Mouse (Mus musculus) retina, embryonic 14.5 days (tissue): ENCODE results near the gene Fmo3.
A peak's percentile ranks its signal among the peaks of the same experiment; 100 is the strongest.

Experiments
- DNase-seq: peaks from one replicate; pipeline ENCODE4 v3.0.0-alpha.2; 2015; ENCODE audit warnings: low spot score

Fmo3 gene

DNA sequence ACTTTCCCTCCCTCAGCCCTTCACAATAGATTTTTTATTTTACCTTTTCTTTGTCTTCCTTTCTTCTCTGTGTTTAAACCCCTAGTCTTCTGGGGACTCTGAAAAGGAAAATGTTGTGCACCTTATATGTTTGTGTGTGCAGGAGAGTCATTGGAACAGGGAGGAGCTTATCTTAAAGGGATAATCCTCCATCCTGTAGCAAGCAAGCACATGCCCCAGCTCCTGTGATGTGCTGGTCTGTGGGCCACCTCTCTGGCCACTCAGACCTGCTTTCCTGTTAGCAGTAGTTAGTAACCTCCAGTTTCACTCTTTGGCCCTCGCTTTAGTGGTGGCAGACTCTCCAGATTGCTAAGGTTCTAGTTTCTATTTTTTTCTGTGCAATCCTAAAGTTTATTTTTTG lies at the start of gene Fmo3:
Gene Fmo3, minus strand, starts transcription at position 101 of the 400 bp plus-strand sequence.
- DNase-seq: no peak

DNA sequence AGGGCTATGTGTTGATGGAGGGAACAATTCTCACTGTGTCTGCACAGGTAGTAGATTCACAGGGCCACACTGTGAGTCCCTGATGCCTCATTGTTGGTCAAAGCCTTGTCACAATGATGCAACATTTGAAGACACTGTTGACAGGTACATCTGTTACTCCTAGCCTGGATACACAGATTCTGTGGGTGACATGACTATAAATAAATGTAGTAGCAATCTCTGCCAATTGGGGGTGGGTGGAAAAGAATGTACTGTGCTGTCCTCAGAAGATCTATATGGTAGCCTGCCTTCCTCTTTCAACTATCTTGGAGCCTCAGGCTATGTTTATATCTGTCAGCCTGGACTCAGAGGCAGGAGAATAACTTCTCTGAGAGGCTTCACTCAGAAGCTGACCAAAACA lies 38.7 kb upstream of the Fmo3 start:
- no peak for DNase-seq

DNA sequence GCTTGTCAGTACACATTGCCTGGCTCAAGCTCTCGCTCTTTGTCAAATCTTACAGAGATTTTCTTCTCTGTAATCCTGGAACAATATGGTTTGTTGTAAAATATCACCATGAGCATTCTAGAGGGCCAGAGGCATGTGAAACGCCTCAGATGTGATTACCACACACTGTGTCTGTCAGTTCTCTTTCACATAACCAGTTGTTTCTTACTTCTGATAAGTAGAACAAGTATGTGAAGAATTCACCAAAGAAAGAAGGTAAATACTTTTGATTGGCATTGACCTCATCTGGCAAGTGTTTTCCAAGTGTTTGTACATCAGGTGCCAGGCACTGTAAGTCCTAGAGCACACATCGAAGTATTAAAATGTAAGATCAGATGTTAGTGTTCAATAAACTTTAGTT lies 24.9 kb upstream of the Fmo3 start:
- DNase-seq: no peak

DNA sequence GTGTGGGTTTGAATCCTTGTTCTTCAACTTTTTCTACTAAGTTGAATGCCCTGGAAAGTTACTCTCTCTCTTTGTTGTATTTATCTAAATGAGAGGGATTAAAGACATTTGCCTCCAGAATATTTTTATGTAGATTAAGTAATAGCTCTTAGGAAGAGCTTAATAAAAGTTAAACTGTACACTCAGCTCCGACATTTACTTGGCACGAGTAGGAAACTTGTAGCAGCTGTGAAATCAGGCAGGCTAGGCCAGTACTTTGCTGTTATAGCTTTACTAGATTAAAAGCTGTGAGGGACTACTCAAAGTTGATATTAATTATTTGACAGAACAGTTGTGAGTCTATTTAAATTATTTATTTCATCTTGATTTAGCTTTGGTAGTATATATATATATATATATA lies 19.2 kb upstream of the Fmo3 start:
- DNase-seq: no peak

DNA sequence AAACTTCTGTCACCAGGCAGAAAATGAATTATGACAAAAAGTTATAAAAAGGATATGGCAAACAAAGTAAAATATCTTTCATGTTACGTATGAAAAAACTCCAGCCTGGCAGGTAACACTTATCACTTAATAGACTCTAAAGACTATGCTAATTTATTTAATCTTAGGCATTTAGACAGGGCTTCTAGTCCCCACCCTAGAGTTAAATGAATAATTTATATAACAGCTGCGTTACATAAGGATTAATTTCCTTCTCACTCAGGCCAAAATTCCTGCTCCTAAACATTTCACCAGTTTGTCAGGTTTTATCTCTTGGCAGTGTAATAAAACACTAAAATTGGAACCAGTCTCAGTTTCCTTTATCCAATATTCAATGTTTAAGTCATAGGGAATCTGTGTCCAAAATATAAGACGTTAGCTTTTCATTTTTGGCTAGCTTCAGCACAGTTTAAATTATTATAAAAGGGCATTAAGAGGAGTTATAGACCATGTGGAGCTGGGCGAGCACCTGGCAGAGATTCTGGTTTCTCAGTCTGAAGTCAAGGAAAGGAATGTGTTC lies 17.0 kb upstream of the Fmo3 start:
- no peak for DNase-seq

DNA sequence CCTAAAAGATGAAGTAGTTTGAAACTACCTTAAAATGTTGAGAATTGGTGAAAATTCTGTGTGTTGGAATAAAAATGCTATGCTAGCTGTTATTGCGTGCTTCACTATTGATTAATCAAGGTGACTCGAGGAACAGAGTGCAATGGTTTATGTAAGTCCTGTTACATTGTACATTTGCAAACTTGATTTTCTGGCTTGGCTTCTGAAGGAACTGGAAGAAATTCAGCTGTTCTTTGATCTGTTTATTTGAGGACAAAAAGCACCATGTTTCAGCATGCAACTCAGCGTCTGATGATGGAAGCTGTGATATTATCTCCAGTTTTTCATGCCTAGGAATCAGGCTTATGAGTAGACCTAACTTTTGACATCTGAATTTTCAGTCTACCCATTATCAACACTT lies 3.2 kb upstream of the Fmo3 start:
- DNase-seq: no peak

DNA sequence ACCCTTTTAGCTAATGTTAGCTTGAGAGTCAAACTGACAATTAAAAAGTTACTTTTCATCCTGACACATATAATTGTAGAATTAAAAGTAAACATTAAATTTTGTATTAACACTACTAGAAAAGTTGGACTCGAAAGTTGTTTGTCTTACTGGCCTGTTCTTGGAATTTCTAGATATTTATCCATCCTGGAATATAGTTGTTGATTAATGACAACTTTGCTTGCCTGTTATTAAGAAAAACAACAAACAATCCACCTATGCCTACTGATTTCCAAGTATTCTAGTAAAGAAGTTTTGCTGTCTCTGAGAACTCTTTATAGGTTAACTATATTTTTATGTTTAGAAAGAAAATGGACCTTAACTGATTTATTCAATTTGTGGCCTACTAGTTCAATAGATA lies 2.4 kb upstream of the Fmo3 start:
- no peak for DNase-seq

DNA sequence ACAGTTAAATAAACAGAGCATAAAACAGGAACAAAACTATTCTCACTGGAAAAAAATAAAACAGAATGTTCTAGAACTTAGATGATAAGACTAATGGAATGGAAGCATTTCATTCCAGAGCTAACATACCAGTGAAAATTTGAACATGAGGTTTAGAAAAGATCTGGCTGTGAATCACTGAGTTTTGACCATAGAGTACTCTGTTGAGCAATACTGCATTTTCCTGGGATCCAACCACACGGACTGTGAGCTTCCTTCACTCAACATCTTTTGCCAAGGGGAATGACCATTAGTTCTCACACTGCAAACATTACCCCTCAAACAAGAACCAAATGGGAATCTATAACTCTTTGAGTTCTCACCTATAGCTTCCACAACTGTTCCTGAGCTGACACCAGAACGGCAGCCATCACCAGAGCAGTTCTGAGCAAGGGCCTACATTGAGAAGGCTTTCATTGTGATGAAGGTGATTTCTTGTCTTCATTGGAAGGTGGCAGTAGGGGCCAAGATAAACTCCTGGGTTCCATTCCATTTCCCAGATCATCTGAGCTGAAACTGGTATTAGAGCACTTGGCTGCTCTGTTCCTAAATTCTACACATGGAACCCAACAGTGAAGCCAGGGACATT lies 1.9 kb upstream of the Fmo3 start:
- no peak for DNase-seq

DNA sequence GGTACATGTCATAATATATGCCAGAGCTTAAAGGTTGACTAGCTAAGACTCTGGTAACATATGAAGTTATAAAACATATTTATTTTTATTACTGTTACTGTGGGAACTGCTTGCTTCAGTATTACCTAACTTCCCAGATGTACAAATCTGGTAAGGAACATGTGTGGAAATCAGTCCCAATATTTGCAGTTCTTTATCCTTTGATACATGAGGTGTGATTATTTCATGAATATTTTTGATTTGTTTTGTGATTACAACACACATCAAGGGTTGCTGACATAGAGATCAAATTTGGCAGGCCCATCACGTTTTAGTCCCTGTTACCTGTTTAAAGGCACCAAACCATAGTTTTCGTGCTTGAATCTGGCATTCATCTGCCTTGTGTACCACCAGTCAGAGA lies 20.8 kb downstream of the Fmo3 start:
- no peak for DNase-seq

DNA sequence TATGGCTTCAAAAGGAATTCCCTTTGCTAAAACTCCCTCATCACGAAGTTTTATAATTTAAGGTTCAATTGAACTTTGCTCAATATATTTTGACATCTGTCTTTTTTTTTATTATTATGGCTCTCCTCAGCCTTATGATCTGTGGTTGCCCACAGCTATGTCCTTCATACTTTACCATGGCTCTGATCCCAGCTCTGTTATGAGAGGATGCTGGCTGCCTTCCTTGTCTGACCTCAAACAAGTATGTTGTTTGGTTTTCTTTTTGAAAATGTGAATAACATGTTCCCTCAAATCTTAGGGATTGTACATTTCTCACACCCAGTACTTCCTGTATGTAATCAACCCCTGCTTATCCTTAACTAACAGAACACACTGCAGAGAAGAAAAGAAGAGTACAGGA lies 26.9 kb downstream of the Fmo3 start:
- DNase-seq: no peak

DNA sequence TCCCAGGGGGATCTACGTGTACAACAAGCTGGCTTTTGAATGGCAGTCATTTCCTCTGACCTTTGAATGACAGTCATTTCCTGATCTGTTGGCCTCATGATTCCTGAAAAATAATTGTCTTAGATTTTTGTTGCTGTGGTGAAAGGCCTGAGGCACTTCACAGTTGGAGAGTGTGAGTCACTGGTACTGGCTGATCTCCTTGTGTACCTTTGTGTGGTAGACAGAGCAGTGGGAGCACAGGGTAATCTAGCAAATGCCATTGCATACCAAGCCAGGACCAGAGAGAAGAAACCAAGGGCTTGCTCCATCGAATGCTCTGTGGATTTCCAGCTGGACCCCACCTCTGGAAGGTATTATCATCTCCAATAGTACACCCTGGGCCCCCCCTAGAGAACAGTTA lies 31.2 kb downstream of the Fmo3 start:
- no peak for DNase-seq

DNA sequence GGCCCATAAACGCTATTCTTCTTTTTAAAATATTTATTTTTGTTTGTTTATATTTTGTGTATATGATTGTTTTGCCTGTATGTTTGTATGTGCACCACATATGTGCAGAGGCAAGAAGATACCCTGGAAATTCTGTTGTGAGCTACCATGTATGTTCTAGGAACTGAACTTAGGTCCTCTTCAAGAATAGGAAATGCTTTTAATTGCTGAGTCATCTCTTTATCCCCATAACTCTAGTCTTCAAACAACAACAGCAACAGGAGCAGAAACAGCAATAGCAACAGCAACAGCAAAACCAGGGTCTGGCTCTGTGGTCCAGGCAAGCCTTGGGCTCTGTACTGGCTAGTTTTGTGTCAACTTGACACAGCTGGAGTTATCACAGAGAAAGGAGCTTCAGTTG lies 34.6 kb downstream of the Fmo3 start:
- no peak for DNase-seq

DNA sequence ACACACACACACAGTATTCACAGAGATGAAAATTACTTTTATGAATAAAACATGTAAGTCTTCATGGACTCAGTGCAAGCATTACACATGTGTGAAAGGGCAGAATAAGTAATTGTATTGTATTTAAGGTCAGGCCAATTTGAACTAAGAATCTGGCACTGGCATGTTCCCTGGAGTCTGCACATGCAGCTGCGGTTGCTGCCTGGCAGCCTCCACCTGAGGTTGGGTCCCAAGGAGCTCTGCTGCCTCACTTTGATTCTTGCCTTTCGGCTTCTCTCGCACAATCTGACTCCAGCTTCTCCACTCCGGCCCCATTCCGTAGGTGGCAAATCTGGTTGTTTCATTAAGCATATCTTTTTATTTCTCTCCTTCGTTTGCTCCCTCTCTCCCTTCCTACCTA lies 36.4 kb downstream of the Fmo3 start:
- DNase-seq: no peak

DNA sequence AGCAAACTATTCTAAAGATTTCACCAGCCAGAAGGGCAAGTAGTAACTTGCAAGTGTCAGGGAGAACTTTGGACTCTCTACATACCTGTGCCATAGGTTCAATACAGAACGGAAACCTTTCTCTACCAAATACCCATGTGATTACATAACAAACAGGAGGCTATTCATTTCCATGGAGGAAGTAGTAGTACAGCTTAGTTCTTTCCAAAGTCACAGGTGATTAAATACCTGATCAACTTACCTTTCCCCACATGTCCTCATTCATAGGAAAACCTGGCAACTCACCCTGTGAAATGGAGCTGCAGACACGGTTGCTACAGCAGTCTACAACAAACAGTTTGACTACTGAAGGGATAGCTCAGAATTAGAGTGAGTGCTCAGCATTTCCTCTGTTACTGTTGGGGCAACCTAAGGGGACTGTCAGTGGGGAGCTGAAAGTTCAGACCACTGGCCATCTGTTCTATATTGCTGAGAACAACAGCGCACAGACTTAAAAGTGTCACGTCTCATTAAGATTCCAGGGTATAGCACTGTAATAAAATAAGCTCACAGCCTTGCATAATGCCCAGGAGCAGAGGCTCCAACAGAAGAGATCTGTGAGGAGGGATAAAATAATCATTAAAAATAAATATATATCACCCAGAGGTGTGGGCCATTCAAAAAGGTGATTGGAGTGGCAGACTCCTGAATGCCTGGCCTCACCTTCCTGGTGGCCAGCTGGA lies 37.3 kb downstream of the Fmo3 start:
- DNase-seq: peak; percentile 9

DNA sequence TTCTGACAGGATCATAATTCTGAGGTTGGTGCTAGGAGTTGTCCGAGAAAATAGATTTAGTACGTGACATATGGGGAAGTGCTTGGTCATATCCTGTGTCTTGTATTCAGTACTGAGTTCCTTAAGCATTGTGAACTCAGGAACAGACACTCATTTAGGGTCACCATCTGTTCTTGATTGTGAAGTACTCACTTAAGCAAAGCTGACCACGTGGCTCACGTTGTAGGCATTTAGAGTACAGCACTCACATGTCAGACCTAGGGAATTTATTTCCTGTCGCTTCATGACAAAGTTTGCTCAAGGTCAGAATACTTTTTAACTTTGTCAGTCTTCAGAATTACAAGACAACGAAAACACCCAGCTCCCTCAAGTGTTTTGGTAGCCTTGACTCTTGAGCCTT lies 40.6 kb downstream of the Fmo3 start:
- DNase-seq: no peak

DNA sequence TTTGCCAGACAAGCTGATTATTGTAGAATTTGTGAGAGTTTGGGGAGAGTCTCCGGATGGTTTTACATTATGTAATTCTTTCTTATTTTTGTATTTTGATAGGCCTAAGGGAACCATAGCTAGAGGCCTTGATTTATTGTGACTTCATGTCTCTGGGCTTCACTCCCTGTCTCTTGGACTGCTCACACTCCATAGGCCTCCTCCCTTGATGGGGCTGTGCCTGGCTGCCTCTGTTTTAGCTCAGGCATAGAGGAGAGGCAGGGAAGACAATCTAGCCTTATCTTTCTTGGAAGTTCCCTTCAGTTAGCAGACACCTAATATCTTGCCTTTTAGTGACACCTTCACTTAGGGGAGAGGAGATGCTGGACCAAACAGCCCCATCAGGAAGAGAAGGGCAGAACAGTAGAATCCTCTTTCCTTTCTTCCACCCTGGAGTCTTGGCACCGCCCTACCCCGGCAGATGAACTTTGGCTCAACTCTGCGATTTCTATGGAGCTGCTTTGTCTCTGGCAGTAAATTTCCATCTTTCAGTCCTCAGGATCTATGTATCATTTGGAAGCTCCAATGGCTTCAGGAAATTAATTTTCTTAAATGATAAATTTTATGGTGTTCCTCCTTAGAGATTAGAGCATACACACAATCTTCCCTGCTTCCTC lies 45.5 kb downstream of the Fmo3 start:
- no peak for DNase-seq

DNA sequence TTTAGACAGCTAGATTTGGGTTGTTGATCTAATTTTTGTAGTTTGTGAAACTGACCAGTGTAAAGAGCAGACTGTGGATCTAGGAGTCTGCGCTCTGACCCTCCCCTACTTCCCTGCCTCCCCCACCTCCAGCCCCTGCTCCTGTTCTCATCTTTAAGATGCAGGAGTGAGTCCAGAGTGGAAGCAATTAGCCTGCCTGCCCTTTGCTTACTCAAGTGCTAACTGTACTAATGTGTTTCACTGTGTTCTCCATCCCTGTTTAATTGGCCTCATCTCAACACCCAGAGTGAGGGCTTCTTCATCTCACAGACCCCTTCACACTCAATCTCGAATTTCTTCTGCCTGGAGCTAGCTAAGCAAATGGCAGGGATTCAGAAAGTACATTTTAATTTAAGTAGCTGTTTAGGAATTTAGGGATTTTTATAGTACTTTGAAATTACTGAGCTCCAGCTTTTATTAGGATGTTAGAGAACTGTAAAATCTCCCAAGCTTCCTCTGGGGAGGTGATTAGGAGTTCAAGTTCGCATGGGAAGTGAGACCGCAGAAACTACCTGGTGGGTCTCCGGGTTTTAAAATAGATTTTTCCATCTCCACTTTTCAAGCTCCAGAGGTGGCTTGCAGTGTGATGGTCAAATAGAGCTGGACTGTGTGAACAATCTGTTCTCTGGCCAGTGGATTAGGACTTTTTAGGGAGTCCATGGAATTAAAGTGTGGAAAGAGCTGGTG lies 46.2 kb downstream of the Fmo3 start:
- DNase-seq: no peak

DNA sequence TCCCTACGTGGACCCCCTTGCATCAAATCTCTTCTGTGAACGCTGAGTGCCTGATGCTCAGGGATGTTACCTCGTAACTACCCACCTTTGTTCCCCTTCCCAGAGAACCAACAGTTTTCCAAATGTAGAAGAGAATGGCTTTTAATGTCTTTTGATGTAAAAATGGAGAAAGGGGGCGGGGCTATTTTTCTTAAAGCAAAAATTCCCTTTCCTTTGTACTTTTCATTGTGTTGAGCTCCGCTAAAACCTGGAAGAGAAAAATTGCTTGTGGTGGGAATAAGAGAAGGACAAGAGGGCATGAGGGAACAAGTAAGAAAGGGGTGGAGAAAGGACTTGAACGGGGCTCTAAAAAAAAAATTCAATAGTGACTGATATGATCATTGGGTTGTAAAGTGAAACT lies 46.9 kb downstream of the Fmo3 start, which contains the start of gene Fmo6:
Gene Fmo6, minus strand, starts transcription at position 101 of the 400 bp plus-strand sequence.
- DNase-seq: no peak

DNA sequence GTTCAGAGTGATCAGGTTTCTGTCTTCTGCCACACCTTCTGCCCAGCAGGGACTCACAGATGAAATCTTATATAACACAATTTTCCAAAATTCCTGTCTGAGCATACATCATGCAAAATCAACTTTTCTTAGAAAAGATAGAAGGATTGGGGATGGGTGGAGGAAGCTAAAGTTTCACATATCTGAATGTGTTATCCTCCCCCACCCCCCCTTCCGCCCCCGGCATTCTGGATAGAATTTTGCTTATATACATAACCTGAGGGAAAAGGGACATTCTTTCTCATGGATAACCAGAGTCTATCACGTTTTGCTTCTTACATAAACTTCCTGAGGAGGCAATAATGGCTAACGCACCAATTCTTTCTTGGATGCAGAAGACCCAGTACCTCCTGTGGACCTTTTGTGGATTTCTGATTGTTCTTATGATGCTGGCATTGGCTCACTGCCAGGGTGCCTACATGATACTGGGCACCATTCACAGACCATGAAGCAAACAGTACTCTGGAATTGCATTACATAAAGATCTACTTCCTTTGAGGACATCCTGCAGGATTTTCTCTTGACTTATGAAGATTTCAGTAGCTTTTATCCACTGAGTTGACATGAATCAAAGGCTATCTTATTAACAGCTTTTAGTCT lies 49.8 kb downstream of the Fmo3 start:
- no peak for DNase-seq

DNA sequence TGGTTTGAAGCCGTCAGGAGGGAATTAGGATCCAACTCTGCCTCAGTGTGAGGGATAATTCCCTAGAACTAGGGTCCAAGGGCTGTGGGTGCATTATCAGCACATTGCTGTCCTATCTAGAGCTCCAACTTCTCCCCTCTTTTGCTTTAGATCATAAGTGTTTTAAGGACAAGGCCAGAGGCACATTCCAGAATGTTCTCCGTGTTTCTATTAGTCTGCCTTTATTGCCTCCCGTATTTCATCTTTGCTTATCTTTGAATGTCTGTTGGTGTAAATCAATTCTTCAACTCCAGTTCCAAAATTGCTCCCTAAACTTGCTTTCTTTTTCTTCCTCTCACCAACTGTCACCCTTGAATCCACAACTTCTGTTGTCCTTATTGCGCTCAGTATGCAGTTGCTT lies 51.9 kb downstream of the Fmo3 start:
- no peak for DNase-seq

DNA sequence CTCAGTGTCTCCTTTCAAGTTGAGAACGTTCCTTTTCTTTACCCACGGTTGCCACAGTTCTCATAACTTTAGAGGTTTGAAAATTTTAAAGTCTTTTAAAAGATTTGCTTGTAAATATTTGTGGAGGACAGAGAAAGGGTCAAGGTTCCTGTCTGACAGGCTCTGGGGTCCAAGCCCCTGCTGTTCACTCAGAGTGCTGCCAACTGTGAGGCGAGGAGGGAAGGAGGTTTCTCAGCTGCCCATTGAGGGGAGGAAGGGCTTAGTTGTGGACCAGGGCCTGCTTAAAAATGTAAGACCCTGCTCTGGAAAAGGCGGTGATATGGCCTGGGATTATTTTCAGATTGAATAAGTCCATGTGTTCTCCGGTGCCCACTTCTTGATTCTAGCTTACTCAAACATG lies 52.4 kb downstream of the Fmo3 start:
- no peak for DNase-seq

DNA sequence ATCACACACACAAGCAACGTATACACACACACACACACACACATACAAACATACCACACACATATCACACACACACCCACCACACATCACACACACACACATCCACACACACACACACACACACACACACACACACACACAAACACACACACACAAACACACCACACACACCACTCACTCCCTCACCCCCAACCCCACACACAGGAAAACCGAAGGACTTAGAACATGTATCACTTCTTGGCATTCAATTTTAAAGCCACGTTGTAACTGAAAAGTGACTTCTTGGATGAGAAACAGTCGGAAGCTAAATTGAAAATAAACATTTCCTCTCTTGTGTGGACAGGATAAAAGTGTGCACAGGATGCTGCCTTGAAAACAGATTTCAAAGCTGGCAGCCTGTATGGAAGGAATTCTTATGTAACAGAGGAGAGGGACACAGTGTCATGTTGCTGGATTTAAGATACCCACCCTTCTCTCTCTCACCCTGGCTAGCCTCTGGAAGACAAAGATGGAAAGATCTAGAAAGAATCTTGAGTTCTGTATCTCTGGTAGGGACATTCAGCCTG lies 52.9 kb downstream of the Fmo3 start:
- DNase-seq: no peak
